Mouse (Mus musculus) adrenal gland, postnatal 10 days (tissue): ENCODE data around the gene Trpm8. TPM values are rescaled to one million over a fixed set of nuclear protein-coding genes. Genes with fewer than 3 reads are reported as not detected.

Experiments
- DNase-seq: peaks from one replicate; pipeline ENCODE4 v3.0.0; 2021; ENCODE audit warnings: mixed read lengths
- total RNA-seq, 2 experiments: library from RNA; stranded (reverse); gene quantifications; 2 replicates each; pipeline ENCODE4 v1.2.3; 2021

The Trpm8 gene
- total RNA-seq, 2 experiments from 2014 or later: not detected

- no peak for DNase-seq
Measured at GRCm38 (mm10) chr1:88302057-88302740, 24.7 kb downstream of the Trpm8 start.

- no peak for DNase-seq
Measured at GRCm38 (mm10) chr1:88303762-88304161, 26.3 kb downstream of the Trpm8 start.

GRCm38 (mm10) chr1:88304261-88304985 is 27.0 kb downstream of the Trpm8 start:
- no peak for DNase-seq

- no peak for DNase-seq
Measured at GRCm38 (mm10) chr1:88305018-88305795, 27.7 kb downstream of the Trpm8 start.

GRCm38 (mm10) chr1:88306543-88306942 is 29.1 kb downstream of the Trpm8 start:
- DNase-seq: no peak

GRCm38 (mm10) chr1:88307180-88307579 is 29.7 kb downstream of the Trpm8 start:
- DNase-seq: no peak

- no peak for DNase-seq
Measured at GRCm38 (mm10) chr1:88309020-88309419, 31.6 kb downstream of the Trpm8 start.

- DNase-seq: no peak
Measured at GRCm38 (mm10) chr1:88309905-88310304, 32.4 kb downstream of the Trpm8 start.

- DNase-seq: no peak
Measured at GRCm38 (mm10) chr1:88310349-88310748, 32.9 kb downstream of the Trpm8 start.

- no peak for DNase-seq
Measured at GRCm38 (mm10) chr1:88317279-88317678, 39.8 kb downstream of the Trpm8 start.

- DNase-seq: peak; percentile 78
Measured at GRCm38 (mm10) chr1:88318531-88319060, 41.1 kb downstream of the Trpm8 start.

- no peak for DNase-seq
Measured at GRCm38 (mm10) chr1:88320821-88321395, 43.4 kb downstream of the Trpm8 start.

GRCm38 (mm10) chr1:88322146-88322545 is 44.7 kb downstream of the Trpm8 start:
- DNase-seq: no peak

- DNase-seq: no peak
Measured at GRCm38 (mm10) chr1:88323101-88323500, 45.6 kb downstream of the Trpm8 start.

- peak; percentile 21 for DNase-seq
Measured at GRCm38 (mm10) chr1:88339481-88339880, 62.0 kb downstream of the Trpm8 start.

GRCm38 (mm10) chr1:88342615-88343014 is 65.2 kb downstream of the Trpm8 start:
- no peak for DNase-seq

GRCm38 (mm10) chr1:88345580-88345979 is 68.1 kb downstream of the Trpm8 start:
- no peak for DNase-seq

- no peak for DNase-seq
Measured at GRCm38 (mm10) chr1:88348496-88349005, 71.1 kb downstream of the Trpm8 start.

- DNase-seq: no peak
Measured at GRCm38 (mm10) chr1:88350761-88351160, 73.3 kb downstream of the Trpm8 start.

- no peak for DNase-seq
Measured at GRCm38 (mm10) chr1:88355025-88355424, 77.6 kb downstream of the Trpm8 start.

GRCm38 (mm10) chr1:88355681-88356080 is 78.2 kb downstream of the Trpm8 start:
- DNase-seq: no peak

- DNase-seq: no peak
Measured at GRCm38 (mm10) chr1:88356616-88357015, 79.2 kb downstream of the Trpm8 start.
